Mouse (Mus musculus): ENCODE measurements around the gene Ttll1. TPM values are rescaled to one million over a fixed set of nuclear protein-coding genes. Genes with fewer than 3 reads are reported as not detected.
A peak's percentile ranks its signal among the peaks of the same experiment; 100 is the strongest.

The Ttll1 gene
- total RNA-seq (2014; rRNA removed) (39.5 and 47.4 TPM in 2 replicates), polyA plus RNA-seq (2015; fragmentation: Nextera tagmentation; extraction: Ambion mirVana) (76.2 and 115 TPM in 2 replicates)

DNA sequence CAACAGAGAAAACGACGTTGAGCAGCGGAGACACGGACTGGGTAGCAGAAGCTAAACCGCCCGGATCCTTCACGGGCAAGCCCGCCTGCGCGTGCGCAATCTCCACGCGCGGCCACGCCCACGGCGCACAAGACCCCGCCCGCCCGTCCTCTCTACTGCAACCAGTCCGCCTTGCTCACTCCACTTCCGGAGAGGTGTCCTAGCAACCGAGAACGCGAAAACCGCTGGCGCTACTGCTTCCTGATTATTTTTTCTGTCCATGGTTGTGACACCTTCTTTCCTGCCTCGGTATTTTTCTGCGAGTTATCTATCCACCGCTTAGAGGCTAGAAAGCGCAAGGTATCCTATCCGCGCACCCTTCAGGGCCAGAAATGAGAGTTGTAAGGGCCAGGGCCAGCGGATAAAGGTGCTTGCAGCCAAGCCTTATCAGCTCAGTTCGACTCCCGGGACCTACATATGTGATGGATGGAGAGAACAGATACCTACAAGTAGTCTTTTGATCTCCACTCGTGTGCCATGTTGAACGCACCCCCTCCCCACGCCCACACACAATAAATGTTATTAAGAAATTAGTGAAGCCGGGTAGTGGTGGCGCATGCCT lies at the start of gene Ttll1:
TSS of gene Ttll1 (minus strand) at position 89 of the 601 bp plus-strand sequence.
- ATAC-seq (peak; percentile 98), DNase-seq (peak; percentile 97)
- H3K4me3 ChIP-seq (ENCODE audit: low read depth, low read length): peak within 1 kb of the TSS; percentile 58
- H3K4me2 ChIP-seq (ENCODE audit: low read depth): peak within 1 kb of the TSS; percentile 63
- no peaks in the 10 kb centered on the region for H3K27me3 ChIP-seq (ENCODE audit: insufficient read depth, low read length)
- 13% methylated on average over 41 of the region's 41 CpGs for WGBS
- H3K27ac ChIP-seq (ENCODE audit: low read depth, low read length): peak within 1 kb of the TSS; percentile 94
- H3K4me1 ChIP-seq (ENCODE audit: insufficient read depth): peaks cover 4% of the 10 kb centered on the region; the same call in 1 of the 2 replicates
- peak within 1 kb of the TSS; percentile 86 for H3K9ac ChIP-seq
- TF ChIP-seq CTCF (IDR thresholded peaks at IDR 0.05; ENCODE audit: low read depth): no peak
- no peaks in the 10 kb centered on the region for H3K36me3 ChIP-seq (ENCODE audit: insufficient read depth)
- H3K9me3 ChIP-seq (ENCODE audit: low read length): no peaks in the 10 kb centered on the region

DNA sequence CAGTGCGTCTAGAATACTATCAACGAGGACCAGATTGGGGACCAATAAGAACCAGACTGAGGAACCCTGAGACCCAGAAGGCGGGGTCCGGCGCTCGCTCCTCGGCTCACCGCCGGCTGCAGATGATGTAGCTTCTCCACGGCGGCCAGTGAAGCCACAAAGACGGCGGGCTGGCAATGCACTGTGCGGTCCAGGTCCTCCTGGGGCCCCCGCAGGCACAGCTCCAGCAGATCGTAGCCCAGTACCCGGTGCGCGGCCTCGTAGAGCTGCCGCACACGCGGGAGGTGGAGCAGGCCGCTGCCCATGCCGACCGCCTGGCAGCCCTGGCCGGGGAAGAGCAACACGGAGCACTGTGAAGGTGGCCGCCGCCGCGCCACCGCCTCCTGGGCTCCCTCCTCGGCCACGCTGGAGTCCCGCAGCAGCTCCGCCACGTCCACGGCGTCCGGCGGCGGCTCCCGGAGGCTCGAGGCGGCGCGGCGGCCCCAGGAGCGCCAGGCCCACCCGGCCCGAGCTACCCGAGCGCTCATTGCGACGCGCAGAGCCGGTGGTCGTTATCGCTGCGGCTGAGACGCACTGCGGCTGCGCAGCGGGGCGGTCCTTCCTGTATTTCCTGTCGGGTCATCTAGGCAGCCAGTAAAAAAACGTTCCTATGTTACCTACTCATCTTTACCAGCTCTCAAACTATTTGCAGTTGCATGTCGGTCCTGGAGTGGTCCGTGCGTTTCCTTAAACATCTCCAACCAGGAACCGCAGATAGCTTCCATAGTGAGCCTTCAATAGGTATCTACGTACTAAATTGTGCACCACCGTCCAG lies 44.7 kb upstream of the Ttll1 start:
- DNase-seq (peak; percentile 95), ATAC-seq (peak; percentile 96)
- Histone ChIP-seq H3K4me1 (ENCODE audit: insufficient read depth) (peaks cover 6% of the 10 kb centered on the region; the same call in 1 of the 2 replicates), H3K27me3 (ENCODE audit: insufficient read depth, low read length) (no peaks in the 10 kb centered on the region), H3K27ac (ENCODE audit: low read depth, low read length) (peak overlapping the region; percentile 95), H3K4me2 (ENCODE audit: low read depth) (peak overlapping the region; percentile 78), H3K9me3 (ENCODE audit: low read length) (no peaks in the 10 kb centered on the region), H3K9ac (peak overlapping the region; percentile 91), H3K4me3 (ENCODE audit: low read depth, low read length) (peak overlapping the region; percentile 86), H3K36me3 (ENCODE audit: insufficient read depth) (peaks cover 17% of the 10 kb centered on the region)
- TF ChIP-seq CTCF (IDR thresholded peaks at IDR 0.05; ENCODE audit: low read depth): no peak
- under 1% methylated on average over 71 of the region's 74 CpGs for WGBS

DNA sequence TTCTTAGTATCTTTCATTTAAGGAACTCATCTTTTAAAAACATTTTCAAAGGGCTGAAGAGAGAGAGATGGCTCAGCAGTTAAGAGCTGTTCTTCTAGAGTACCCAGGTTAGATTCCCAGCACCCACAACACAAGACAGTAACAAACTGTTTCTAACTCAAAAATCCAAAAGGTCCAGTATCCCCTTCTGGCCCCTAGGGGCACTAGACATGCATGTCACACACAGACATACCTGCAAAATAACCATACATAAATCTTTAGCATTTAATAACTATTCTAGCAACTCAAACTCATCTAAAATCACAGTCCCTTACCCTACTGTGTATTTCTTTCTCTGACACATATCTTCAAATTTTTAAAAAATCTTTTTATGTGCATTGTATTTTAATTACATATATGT lies 43.1 kb upstream of the Ttll1 start:
- no peaks in the 10 kb centered on the region for H3K9me3 ChIP-seq (ENCODE audit: low read length)
- no peak overlapping the region for H3K4me3 ChIP-seq (ENCODE audit: low read depth, low read length)
- H3K36me3 ChIP-seq (ENCODE audit: insufficient read depth): peaks cover 31% of the 10 kb centered on the region
- no peak overlapping the region for H3K27ac ChIP-seq (ENCODE audit: low read depth, low read length)
- H3K4me1 ChIP-seq (ENCODE audit: insufficient read depth): peaks cover 6% of the 10 kb centered on the region; the same call in 1 of the 2 replicates
- no peak overlapping the region for H3K9ac ChIP-seq
- H3K27me3 ChIP-seq (ENCODE audit: insufficient read depth, low read length): no peaks in the 10 kb centered on the region
- H3K4me2 ChIP-seq (ENCODE audit: low read depth): no peak overlapping the region
- peak; percentile 34 for TF ChIP-seq CTCF (IDR thresholded peaks at IDR 0.05; ENCODE audit: low read depth)
- DNase-seq: no peak
- ATAC-seq: no peak

DNA sequence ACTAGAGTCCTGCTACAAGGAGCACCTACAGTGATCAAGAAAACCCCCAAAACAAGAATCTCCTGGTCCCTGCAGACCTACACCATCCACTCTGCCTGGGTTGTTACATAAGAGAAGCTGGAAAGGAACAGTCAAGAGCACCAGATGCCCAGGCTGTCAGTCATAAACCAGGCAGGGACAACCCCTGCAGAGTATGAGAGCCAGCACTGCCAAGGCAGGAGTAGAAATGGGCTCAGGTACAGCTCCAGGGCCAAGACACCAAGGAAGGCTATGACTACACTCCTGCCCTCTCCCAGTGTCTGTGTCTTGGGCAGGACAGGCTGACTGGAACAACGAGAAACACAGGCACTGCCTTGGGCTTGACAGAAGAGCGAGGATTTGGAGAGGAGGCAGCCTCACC lies 39.4 kb upstream of the Ttll1 start:
- Histone ChIP-seq H3K4me2 (ENCODE audit: low read depth) (no peak overlapping the region), H3K4me1 (ENCODE audit: insufficient read depth) (peaks cover 6% of the 10 kb centered on the region; the same call in 1 of the 2 replicates), H3K4me3 (ENCODE audit: low read depth, low read length) (no peak overlapping the region), H3K9ac (no peak overlapping the region), H3K36me3 (ENCODE audit: insufficient read depth) (peaks cover 62% of the 10 kb centered on the region), H3K27ac (ENCODE audit: low read depth, low read length) (no peak overlapping the region), H3K27me3 (ENCODE audit: insufficient read depth, low read length) (no peaks in the 10 kb centered on the region), H3K9me3 (ENCODE audit: low read length) (no peaks in the 10 kb centered on the region)
- DNase-seq (no peak), ATAC-seq (no peak)
- 96% methylated on average over 2 of the region's 2 CpGs for WGBS
- no peak for TF ChIP-seq CTCF (IDR thresholded peaks at IDR 0.05; ENCODE audit: low read depth)

DNA sequence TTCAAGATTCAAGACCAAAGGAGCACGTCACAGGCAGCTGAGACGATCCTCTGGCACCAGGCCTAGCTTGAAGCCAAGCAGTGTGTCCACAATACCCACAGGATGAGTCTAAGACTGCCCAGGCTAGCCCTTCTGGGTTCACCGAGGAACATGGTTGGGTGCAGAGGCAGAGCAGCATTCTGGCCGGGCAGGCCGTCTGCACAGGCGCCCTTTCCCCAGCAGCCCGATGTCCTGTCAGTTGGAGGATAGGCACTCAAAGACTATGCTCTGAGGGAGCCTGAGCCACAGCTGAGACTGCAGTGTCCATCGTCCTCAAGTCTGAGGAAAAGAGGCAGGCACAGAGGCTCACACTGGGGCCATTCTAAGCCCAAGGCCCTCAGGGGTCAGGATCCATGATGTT lies 36.5 kb upstream of the Ttll1 start:
- no peaks in the 10 kb centered on the region for H3K9me3 ChIP-seq (ENCODE audit: low read length)
- H3K4me2 ChIP-seq (ENCODE audit: low read depth): no peak overlapping the region
- DNase-seq (no peak), ATAC-seq (no peak)
- no peak for TF ChIP-seq CTCF (IDR thresholded peaks at IDR 0.05; ENCODE audit: low read depth)
- H3K9ac ChIP-seq: no peak overlapping the region
- no peaks in the 10 kb centered on the region for H3K27me3 ChIP-seq (ENCODE audit: insufficient read depth, low read length)
- WGBS: 89% methylated on average over 8 of the region's 8 CpGs
- H3K4me1 ChIP-seq (ENCODE audit: insufficient read depth): no peaks in the 10 kb centered on the region
- no peak overlapping the region for H3K4me3 ChIP-seq (ENCODE audit: low read depth, low read length)
- peaks cover 62% of the 10 kb centered on the region for H3K36me3 ChIP-seq (ENCODE audit: insufficient read depth)
- no peak overlapping the region for H3K27ac ChIP-seq (ENCODE audit: low read depth, low read length)

DNA sequence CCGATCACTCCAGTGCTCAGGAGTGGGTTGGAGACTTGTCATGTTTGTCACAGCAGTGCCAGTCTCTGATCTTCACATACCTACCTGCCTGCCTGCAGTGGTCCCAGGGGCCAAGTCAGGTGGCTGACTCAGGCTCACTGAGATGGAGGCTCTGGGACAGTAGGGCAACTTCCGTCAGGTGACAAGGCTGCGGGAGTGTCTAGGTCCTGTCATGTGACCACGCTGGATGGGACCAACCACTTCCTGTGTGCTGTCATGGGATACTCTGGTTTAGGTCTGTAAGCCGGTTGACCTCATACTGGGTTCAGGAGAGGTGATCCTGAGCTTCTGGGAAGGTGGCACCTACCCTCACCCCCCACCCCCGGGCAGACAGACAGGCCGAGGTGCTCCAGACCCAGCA lies 35.3 kb upstream of the Ttll1 start:
- H3K36me3 ChIP-seq (ENCODE audit: insufficient read depth): peaks cover 52% of the 10 kb centered on the region

More for the DNA sequence above, 35.3 kb upstream of the Ttll1 start:
- no peak overlapping the region for H3K9ac ChIP-seq
- no peaks in the 10 kb centered on the region for H3K9me3 ChIP-seq (ENCODE audit: low read length)
- no peak for DNase-seq
- H3K27ac ChIP-seq (ENCODE audit: low read depth, low read length): no peak overlapping the region
- no peak for ATAC-seq
- H3K4me3 ChIP-seq (ENCODE audit: low read depth, low read length): no peak overlapping the region
- H3K4me1 ChIP-seq (ENCODE audit: insufficient read depth): no peaks in the 10 kb centered on the region
- no peaks in the 10 kb centered on the region for H3K27me3 ChIP-seq (ENCODE audit: insufficient read depth, low read length)
- 94% methylated on average over 7 of the region's 7 CpGs for WGBS
- TF ChIP-seq CTCF (IDR thresholded peaks at IDR 0.05; ENCODE audit: low read depth): no peak
- H3K4me2 ChIP-seq (ENCODE audit: low read depth): no peak overlapping the region
